Mouse (Mus musculus): ENCODE measurements around the gene Pax8. TPM values are rescaled to one million over a fixed set of nuclear protein-coding genes. Genes with fewer than 3 reads are reported as not detected.

Pax8 gene
- total and polyA plus RNA-seq, 3 experiments = 0.27 TPM; not detected in 2

- TF ChIP-seq GATA2 (IDR thresholded peaks at IDR 0.05; ENCODE audit: borderline replicate concordance, low read depth, low read length) (no peak), POLR2AphosphoS5 (IDR thresholded peaks at IDR 0.05; ENCODE audit: insufficient replicate concordance, low read depth, low read length) (no peak), TAL1 (conservative IDR thresholded peaks at IDR 0.05; ENCODE audit: low read depth, low read length) (no peak), GATA1 (IDR thresholded peaks at IDR 0.05; ENCODE audit: borderline replicate concordance, low read length) (no peak), CTCF (IDR thresholded peaks at IDR 0.05; ENCODE audit: low read depth, low read length) (no peak)
- Histone ChIP-seq H3K27me3 (ENCODE audit: insufficient read depth, low read length) (no peaks in the 10 kb centered on the region), H3K36me3 (replicated peaks) (no peaks in the 10 kb centered on the region), H3K9me3 (replicated peaks) (no peaks in the 10 kb centered on the region), H3K4me1 (ENCODE audit: insufficient read depth, low read depth, low read length) (no peaks in the 10 kb centered on the region), H3K4me3 (ENCODE audit: low read depth, low read length) (no peak overlapping the region)
- no peak for ATAC-seq (ENCODE audit: extremely low read depth, insufficient number of reproducible peaks, low FRiP score, poor library complexity, severe bottlenecking)
- DNase-seq (ENCODE audit: low spot score) = no peak
Measured at GRCm38 (mm10) chr2:24385111-24385961, 90.1 kb downstream of the Pax8 start.

GRCm38 (mm10) chr2:24384393-24384792 is 91.0 kb downstream of the Pax8 start:
- ATAC-seq (ENCODE audit: extremely low read depth, insufficient number of reproducible peaks, low FRiP score, poor library complexity, severe bottlenecking) (no peak), DNase-seq (ENCODE audit: low spot score) (no peak)
- Histone ChIP-seq H3K4me1 (ENCODE audit: insufficient read depth, low read depth, low read length) (no peaks in the 10 kb centered on the region), H3K36me3 (replicated peaks) (no peaks in the 10 kb centered on the region), H3K4me3 (ENCODE audit: low read depth, low read length) (no peak overlapping the region), H3K9me3 (replicated peaks) (no peaks in the 10 kb centered on the region), H3K27me3 (ENCODE audit: insufficient read depth, low read length) (no peaks in the 10 kb centered on the region)
- TF ChIP-seq POLR2AphosphoS5 (IDR thresholded peaks at IDR 0.05; ENCODE audit: insufficient replicate concordance, low read depth, low read length) = no peak
- TF ChIP-seq TAL1 (conservative IDR thresholded peaks at IDR 0.05; ENCODE audit: low read depth, low read length) = no peak
- TF ChIP-seq GATA2 (IDR thresholded peaks at IDR 0.05; ENCODE audit: borderline replicate concordance, low read depth, low read length) = no peak
- no peak for TF ChIP-seq GATA1 (IDR thresholded peaks at IDR 0.05; ENCODE audit: borderline replicate concordance, low read length)
- TF ChIP-seq CTCF (IDR thresholded peaks at IDR 0.05; ENCODE audit: low read depth, low read length) = no peak

- no peak for DNase-seq (ENCODE audit: low spot score)
- Histone ChIP-seq H3K4me3 (ENCODE audit: low read depth, low read length) (no peak overlapping the region), H3K9me3 (replicated peaks) (no peaks in the 10 kb centered on the region), H3K27me3 (ENCODE audit: insufficient read depth, low read length) (0 out of 2 replicates have a peak, but pooled peaks cover 2% of the 10 kb centered on the region), H3K4me1 (ENCODE audit: insufficient read depth, low read depth, low read length) (no peaks in the 10 kb centered on the region), H3K36me3 (replicated peaks) (no peaks in the 10 kb centered on the region)
- TF ChIP-seq GATA1 (IDR thresholded peaks at IDR 0.05; ENCODE audit: borderline replicate concordance, low read length) (no peak), POLR2AphosphoS5 (IDR thresholded peaks at IDR 0.05; ENCODE audit: insufficient replicate concordance, low read depth, low read length) (no peak), GATA2 (IDR thresholded peaks at IDR 0.05; ENCODE audit: borderline replicate concordance, low read depth, low read length) (no peak), TAL1 (conservative IDR thresholded peaks at IDR 0.05; ENCODE audit: low read depth, low read length) (no peak), CTCF (IDR thresholded peaks at IDR 0.05; ENCODE audit: low read depth, low read length) (no peak)
- ATAC-seq (ENCODE audit: extremely low read depth, insufficient number of reproducible peaks, low FRiP score, poor library complexity, severe bottlenecking) = no peak
Measured at GRCm38 (mm10) chr2:24383636-24384035, 91.8 kb downstream of the Pax8 start.

- H3K27me3 ChIP-seq (ENCODE audit: insufficient read depth, low read length) = peaks cover 6% of the 10 kb centered on the region; the same call in 1 of the 2 replicates
- H3K36me3 ChIP-seq (replicated peaks) = no peaks in the 10 kb centered on the region
- no peak for DNase-seq (ENCODE audit: low spot score)
- no peaks in the 10 kb centered on the region for H3K9me3 ChIP-seq (replicated peaks)
- ATAC-seq (ENCODE audit: extremely low read depth, insufficient number of reproducible peaks, low FRiP score, poor library complexity, severe bottlenecking) = no peak
- TF ChIP-seq CTCF (IDR thresholded peaks at IDR 0.05; ENCODE audit: low read depth, low read length) = no peak
- no peak for TF ChIP-seq GATA1 (IDR thresholded peaks at IDR 0.05; ENCODE audit: borderline replicate concordance, low read length)
- TF ChIP-seq TAL1 (conservative IDR thresholded peaks at IDR 0.05; ENCODE audit: low read depth, low read length) = no peak
- TF ChIP-seq POLR2AphosphoS5 (IDR thresholded peaks at IDR 0.05; ENCODE audit: insufficient replicate concordance, low read depth, low read length) = no peak
- TF ChIP-seq GATA2 (IDR thresholded peaks at IDR 0.05; ENCODE audit: borderline replicate concordance, low read depth, low read length) = no peak
- H3K4me1 ChIP-seq (ENCODE audit: insufficient read depth, low read depth, low read length) = no peaks in the 10 kb centered on the region
- H3K4me3 ChIP-seq (ENCODE audit: low read depth, low read length) = no peak overlapping the region
Measured at GRCm38 (mm10) chr2:24382456-24383230, 92.8 kb downstream of the Pax8 start.

GRCm38 (mm10) chr2:24378747-24379450 is 96.5 kb downstream of the Pax8 start:
- ATAC-seq (ENCODE audit: extremely low read depth, insufficient number of reproducible peaks, low FRiP score, poor library complexity, severe bottlenecking) (no peak), DNase-seq (ENCODE audit: low spot score) (no peak)
- no peaks in the 10 kb centered on the region for H3K4me1 ChIP-seq (ENCODE audit: insufficient read depth, low read depth, low read length)
- peaks cover 6% of the 10 kb centered on the region; the same call in 1 of the 2 replicates for H3K27me3 ChIP-seq (ENCODE audit: insufficient read depth, low read length)
- no peaks in the 10 kb centered on the region for H3K9me3 ChIP-seq (replicated peaks)
- H3K36me3 ChIP-seq (replicated peaks) = no peaks in the 10 kb centered on the region
- no peak overlapping the region for H3K4me3 ChIP-seq (ENCODE audit: low read depth, low read length)
- TF ChIP-seq CTCF (IDR thresholded peaks at IDR 0.05; ENCODE audit: low read depth, low read length) = no peak
- TF ChIP-seq TAL1 (conservative IDR thresholded peaks at IDR 0.05; ENCODE audit: low read depth, low read length) = no peak
- TF ChIP-seq GATA1 (IDR thresholded peaks at IDR 0.05; ENCODE audit: borderline replicate concordance, low read length) = no peak
- TF ChIP-seq GATA2 (IDR thresholded peaks at IDR 0.05; ENCODE audit: borderline replicate concordance, low read depth, low read length) = no peak
- no peak for TF ChIP-seq POLR2AphosphoS5 (IDR thresholded peaks at IDR 0.05; ENCODE audit: insufficient replicate concordance, low read depth, low read length)

Other genes with a start within 250 kb of the Pax8 start
- gene Il1f5, start 198.6 kb downstream of the Pax8 start, total RNA-seq (2014; fragmentation: Nextera tagmentation) = not detected in 2 replicates
- 0.22 and 0.41 TPM in 2 replicates for gene Il1f5, start 198.6 kb downstream of the Pax8 start, total RNA-seq (2017)
- gene Il1f5, start 198.6 kb downstream of the Pax8 start, polyA plus RNA-seq (2012) = not detected in 2 replicates
- not detected in 2 replicates for gene Il1f10, start 184.4 kb downstream of the Pax8 start, total RNA-seq (2014; fragmentation: Nextera tagmentation)
- not detected in 2 replicates for gene Il1f10, start 184.4 kb downstream of the Pax8 start, total RNA-seq (2017)
- gene Il1f10, start 184.4 kb downstream of the Pax8 start, polyA plus RNA-seq (2012) = not detected in 2 replicates
- not detected in 2 replicates for gene Il1rn, start 138.7 kb downstream of the Pax8 start, total RNA-seq (2014; fragmentation: Nextera tagmentation)
- gene Il1rn, start 138.7 kb downstream of the Pax8 start, total RNA-seq (2017) = 0.22 TPM in 1 of 2 replicates, not detected in the other
- gene Il1rn, start 138.7 kb downstream of the Pax8 start, polyA plus RNA-seq (2012) = not detected in 2 replicates
- gene Psd4, start 108.0 kb downstream of the Pax8 start, total RNA-seq (2014; fragmentation: Nextera tagmentation) = 0.38 TPM in 1 of 2 replicates, not detected in the other
- gene Psd4, start 108.0 kb downstream of the Pax8 start, total RNA-seq (2017) = 0.11 and 0.41 TPM in 2 replicates
- 0.06 and 0.11 TPM in 2 replicates for gene Psd4, start 108.0 kb downstream of the Pax8 start, polyA plus RNA-seq (2012)

Data from G1E (cell line).